Mouse (Mus musculus) midbrain, embryonic 13.5 days (tissue): ENCODE measurements at regions not wholly inside any gene's neighbourhood (a gene's known extent, or its start where the extent isn't known, plus 50 kb on each side); places are given as distances from the start of the nearest gene placed in this dataset.
A peak's percentile ranks its signal among the peaks of the same experiment; 100 is the strongest.

Source experiments
- ATAC-seq: fragments of 200-750 bp; cut with Nextera tagmentation; 2 replicates; pipeline ENCODE4 v1.8.0; 2017; ENCODE audit warnings: mild to moderate bottlenecking, moderate TSS enrichment, moderate library complexity
- H3K27ac ChIP-seq: fragments of 300-500 bp; sonication (generic); 2 replicates; pipeline ENCODE4 v1.5.1; 2015; ENCODE audit warnings: inconsistent platforms, mild to moderate bottlenecking, moderate library complexity
- H3K27me3 ChIP-seq: fragments of 300-500 bp; sonication (generic); 2 replicates; pipeline ENCODE4 v1.6.1; 2015; ENCODE audit warnings: mild to moderate bottlenecking, inconsistent platforms
- H3K36me3 ChIP-seq: fragments of 300-500 bp; sonication (generic); 2 replicates; pipeline ENCODE4 v1.6.1; 2015; ENCODE audit warnings: mild to moderate bottlenecking, inconsistent platforms
- H3K4me1 ChIP-seq: fragments of 300-500 bp; sonication (generic); replicated peaks from 2 replicates; pipeline ENCODE4 v1.6.1; 2015; ENCODE audit warnings: inconsistent platforms
- H3K4me2 ChIP-seq: fragments of 300-500 bp; sonication (generic); replicated peaks from 2 replicates; pipeline ENCODE4 v1.6.1; 2015; ENCODE audit warnings: moderate library complexity, mild to moderate bottlenecking, inconsistent platforms
- H3K4me3 ChIP-seq: fragments of 300-500 bp; sonication (generic); replicated peaks from 2 replicates; pipeline ENCODE4 v1.5.1; 2015; ENCODE audit warnings: mild to moderate bottlenecking, inconsistent platforms
- H3K9ac ChIP-seq: fragments of 300-500 bp; sonication (generic); replicated peaks from 2 replicates; pipeline ENCODE4 v1.6.1; 2015; ENCODE audit warnings: mild to moderate bottlenecking, inconsistent platforms
- H3K9me3 ChIP-seq: fragments of 300-500 bp; sonication (generic); 2 replicates; pipeline ENCODE4 v1.6.1; 2016; ENCODE audit warnings: mild to moderate bottlenecking, inconsistent platforms
- WGBS: fragments of 180-500 bp; shearing (Covaris S2); methylation state at CpG from one replicate; pipeline ENCODE4 v1.1.7; 2015; 5-methylcytosine and 5-hydroxymethylcytosine counted together

- H3K4me3 ChIP-seq = no peak overlapping the region
- H3K36me3 ChIP-seq = no peaks in the 10 kb centered on the region
- H3K4me2 ChIP-seq = peak overlapping the region; percentile 30; the same call in 1 of the 2 replicates
- H3K9me3 ChIP-seq = no peaks in the 10 kb centered on the region
- ATAC-seq = no peak
- 0 out of 2 replicates have a peak, but pooled peaks cover 4% of the 10 kb centered on the region for H3K4me1 ChIP-seq
- 53% methylated on average over 18 of the region's 18 CpGs for WGBS
- no peak overlapping the region for H3K27ac ChIP-seq
- no peak overlapping the region for H3K9ac ChIP-seq
- no peaks in the 10 kb centered on the region for H3K27me3 ChIP-seq
Measured at GRCm38 (mm10) chr6:98105280-98106090, 237.1 kb downstream of the Gm765 start.

- no peak overlapping the region for H3K9ac ChIP-seq
- H3K4me3 ChIP-seq = no peak overlapping the region
- H3K36me3 ChIP-seq = no peaks in the 10 kb centered on the region
- no peaks in the 10 kb centered on the region for H3K9me3 ChIP-seq
- H3K4me2 ChIP-seq = no peak overlapping the region
- H3K27ac ChIP-seq = no peak overlapping the region
- H3K4me1 ChIP-seq = 0 out of 2 replicates have a peak, but pooled peaks cover 4% of the 10 kb centered on the region
- ATAC-seq = no peak
- WGBS = 46% methylated on average over 3 of the region's 3 CpGs
- no peaks in the 10 kb centered on the region for H3K27me3 ChIP-seq
Measured at GRCm38 (mm10) chr6:98104432-98104831, 238.1 kb downstream of the Gm765 start.

GRCm38 (mm10) chr6:98101023-98101422 is 241.5 kb downstream of the Gm765 start:
- Histone ChIP-seq H3K36me3 (no peaks in the 10 kb centered on the region), H3K9me3 (no peaks in the 10 kb centered on the region), H3K27ac (no peak overlapping the region), H3K9ac (no peak overlapping the region), H3K4me2 (no peak overlapping the region), H3K4me3 (no peak overlapping the region), H3K27me3 (no peaks in the 10 kb centered on the region), H3K4me1 (0 out of 2 replicates have a peak, but pooled peaks cover 4% of the 10 kb centered on the region)
- WGBS = 91% methylated on average over 4 of the region's 4 CpGs
- ATAC-seq = no peak

- Histone ChIP-seq H3K4me2 (no peak overlapping the region), H3K36me3 (no peaks in the 10 kb centered on the region), H3K27me3 (no peaks in the 10 kb centered on the region), H3K27ac (no peak overlapping the region), H3K9me3 (no peaks in the 10 kb centered on the region), H3K4me3 (no peak overlapping the region), H3K9ac (no peak overlapping the region), H3K4me1 (no peaks in the 10 kb centered on the region)
- no peak for ATAC-seq
- 92% methylated on average over 9 of the region's 9 CpGs for WGBS
Measured at GRCm38 (mm10) chr6:98099126-98099525, 243.4 kb downstream of the Gm765 start.

GRCm38 (mm10) chr6:98095243-98095642 is 247.3 kb downstream of the Gm765 start:
- Histone ChIP-seq H3K9ac (no peak overlapping the region), H3K9me3 (no peaks in the 10 kb centered on the region), H3K4me3 (no peak overlapping the region), H3K4me1 (no peaks in the 10 kb centered on the region), H3K4me2 (no peak overlapping the region), H3K36me3 (no peaks in the 10 kb centered on the region), H3K27me3 (no peaks in the 10 kb centered on the region), H3K27ac (no peak overlapping the region)
- no peak for ATAC-seq
- WGBS = 88% methylated on average over 4 of the region's 4 CpGs

- no peak overlapping the region for H3K4me2 ChIP-seq
- no peak for ATAC-seq
- H3K4me1 ChIP-seq = no peaks in the 10 kb centered on the region
- H3K27ac ChIP-seq = no peak overlapping the region
- 51% methylated on average over 4 of the region's 4 CpGs for WGBS
- H3K9ac ChIP-seq = no peak overlapping the region
- H3K36me3 ChIP-seq = no peaks in the 10 kb centered on the region
- H3K9me3 ChIP-seq = no peaks in the 10 kb centered on the region
- H3K27me3 ChIP-seq = no peaks in the 10 kb centered on the region
- H3K4me3 ChIP-seq = no peak overlapping the region
Measured at GRCm38 (mm10) chr6:98089185-98089584, 253.4 kb downstream of the Gm765 start.

GRCm38 (mm10) chr6:98080076-98080475 is 262.5 kb downstream of the Gm765 start:
- no peaks in the 10 kb centered on the region for H3K36me3 ChIP-seq
- no peak overlapping the region for H3K4me3 ChIP-seq
- H3K9me3 ChIP-seq = no peaks in the 10 kb centered on the region
- no peak overlapping the region for H3K27ac ChIP-seq
- H3K9ac ChIP-seq = no peak overlapping the region
- ATAC-seq = peak; percentile 55
- peaks cover 15% of the 10 kb centered on the region for H3K4me1 ChIP-seq
- H3K4me2 ChIP-seq = no peak overlapping the region
- WGBS = 45% methylated on average over 4 of the region's 4 CpGs
- H3K27me3 ChIP-seq = no peaks in the 10 kb centered on the region
